Mouse (Mus musculus): ENCODE data around the gene Kank2. TPM values are rescaled to one million over a fixed set of nuclear protein-coding genes. Genes with fewer than 3 reads are reported as not detected.
A peak's percentile ranks its signal among the peaks of the same experiment; 100 is the strongest.

Gene Kank2
- total and polyA plus RNA-seq, 3 experiments = 0.09 to 2.3 (median 0.60) TPM

DNA sequence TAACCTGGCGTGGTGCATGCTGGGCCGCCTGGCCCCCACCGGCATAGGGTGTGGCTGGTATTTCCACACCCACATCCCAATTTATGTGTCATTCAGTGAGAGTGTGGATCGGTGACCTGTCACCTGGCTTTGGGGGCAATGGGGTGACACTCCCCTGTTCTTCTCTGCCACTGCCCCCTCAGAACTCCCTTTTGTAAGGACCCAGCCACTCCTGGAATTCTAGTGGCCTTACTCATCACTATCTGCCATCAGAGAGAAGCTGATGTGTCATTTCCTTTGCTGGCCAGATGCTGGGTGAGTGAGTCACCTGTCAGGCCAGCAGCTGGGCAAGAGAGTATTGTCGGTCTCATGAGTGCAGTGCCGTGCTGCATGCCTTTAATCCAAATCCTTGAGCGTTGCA lies 69.3 kb downstream of the Kank2 start (continued):
- no peak for TF ChIP-seq JUN (IDR thresholded peaks at IDR 0.05; ENCODE audit: insufficient read depth, low read depth, low read length)
- no peak for TF ChIP-seq MAFK (IDR thresholded peaks at IDR 0.05; ENCODE audit: insufficient replicate concordance, low read length)

DNA sequence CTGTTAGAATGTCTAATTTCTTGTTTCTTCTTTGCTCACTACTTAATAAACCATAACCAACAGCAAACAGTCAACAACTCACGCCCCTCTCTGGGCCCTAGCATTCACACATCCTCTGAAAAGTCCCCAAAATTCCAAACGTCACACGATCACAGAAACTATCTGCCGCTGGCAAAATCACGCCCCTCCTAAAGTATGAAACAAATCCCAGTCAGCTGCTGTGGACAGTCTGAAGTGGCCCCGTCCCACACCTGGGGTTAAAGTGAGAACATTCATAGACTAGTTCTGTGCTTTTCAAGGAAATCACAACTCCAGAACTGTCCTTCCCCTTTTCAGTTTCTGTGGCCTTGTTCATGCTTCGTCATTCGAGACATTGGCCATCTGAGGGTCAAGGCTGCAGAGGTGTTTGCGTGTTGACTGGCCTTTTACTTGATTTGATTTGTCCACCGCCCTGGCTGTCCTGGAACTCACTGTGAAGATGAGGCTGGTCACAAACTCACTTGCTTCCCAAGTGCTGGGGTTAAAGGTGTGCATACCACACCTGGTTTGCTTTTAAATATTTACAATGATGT lies 70.2 kb downstream of the Kank2 start:
- Histone ChIP-seq H3K36me3 (replicated peaks in 1 of 2; ENCODE audit: control insufficient read depth in 1 of 2, insufficient read depth in 1 of 2, low read length in 1 of 2) (peaks cover 23 to 75% of the 10 kb centered on the region in 2 experiments), H3K4me3 (replicated peaks in 1 of 3; ENCODE audit: low read depth in 2 of 3, low read length in 2 of 3, poor library complexity in 1 of 3) (no peak overlapping the region)

GRCm38 (mm10) chr9:21726218-21726975 lies 72.1 kb downstream of the Kank2 start:
- H3K9me3 ChIP-seq (replicated peaks; ENCODE audit: low read length) = no peaks in the 10 kb centered on the region
- in situ Hi-C loops (cut with MboI; ENCODE audit: low pct_ligation_motif_present, low pct_unique_long_range_greater_than_20kb, low sequenced_read_pairs) (no loop called here), dilution Hi-C loops (cut with MboI; ENCODE audit: extremely low pct_ligation_motif_present, extremely low pct_unique_long_range_greater_than_20kb, low sequenced_read_pairs) (no loop called here)
- peaks cover 68% of the 10 kb centered on the region for H3K79me2 ChIP-seq (replicated peaks; ENCODE audit: control insufficient read depth, extremely low read depth, insufficient read depth, poor library complexity, severe bottlenecking)
- no peak overlapping the region for H3K4me3 ChIP-seq (replicated peaks in 1 of 3; ENCODE audit: low read depth in 2 of 3, low read length in 2 of 3, poor library complexity in 1 of 3)
- no peak for DNase-seq (ENCODE audit: extremely low read depth)
- no peak overlapping the region for H3K27ac ChIP-seq (ENCODE audit: insufficient read depth, low read depth)
- H3K4me1 ChIP-seq (ENCODE audit: control insufficient read depth in 1 of 2, insufficient read depth in 2 of 2) = peaks cover 12 to 66% of the 10 kb centered on the region in 2 experiments
- peaks cover 6 to 56% of the 10 kb centered on the region in 2 experiments for H3K36me3 ChIP-seq (replicated peaks in 1 of 2; ENCODE audit: control insufficient read depth in 1 of 2, insufficient read depth in 1 of 2, low read length in 1 of 2)
- H3K9ac ChIP-seq (ENCODE audit: insufficient read depth, low read depth) = no peak overlapping the region
- TF ChIP-seq MXI1 (IDR thresholded peaks at IDR 0.05; ENCODE audit: low read depth, low read length) (no peak), BHLHE40 (IDR thresholded peaks at IDR 0.05; ENCODE audit: low read depth, low read length) (no peak), IRF4 (IDR thresholded peaks at IDR 0.05; ENCODE audit: low read depth, low read length) (no peak), MAX (IDR thresholded peaks at IDR 0.05; ENCODE audit: low read length) (no peak), CHD1 (IDR thresholded peaks at IDR 0.05; ENCODE audit: low read depth, low read length) (no peak), RAD21 (IDR thresholded peaks at IDR 0.05; ENCODE audit: low read depth, low read length) (no peak), JUND (conservative IDR thresholded peaks at IDR 0.05; ENCODE audit: low read depth, low read length) (no peak), SIN3A (IDR thresholded peaks at IDR 0.05; ENCODE audit: low read length) (no peak), CHD2 (IDR thresholded peaks at IDR 0.05; ENCODE audit: low read length) (no peak)
- no peaks in the 10 kb centered on the region for H3K27me3 ChIP-seq (replicated peaks)
- no peak overlapping the region for H3K4me2 ChIP-seq (ENCODE audit: insufficient read depth, low read depth, poor library complexity, severe bottlenecking)

More for the DNA sequence above, 70.2 kb downstream of the Kank2 start:
- Histone ChIP-seq H3K79me2 (replicated peaks; ENCODE audit: control insufficient read depth, extremely low read depth, insufficient read depth, poor library complexity, severe bottlenecking) (peaks cover 68% of the 10 kb centered on the region), H3K4me1 (ENCODE audit: control insufficient read depth in 1 of 2, insufficient read depth in 2 of 2) (peaks cover 12 to 49% of the 10 kb centered on the region in 2 experiments), H3K9me3 (replicated peaks; ENCODE audit: low read length) (peaks cover 10% of the 10 kb centered on the region), H3K4me2 (ENCODE audit: insufficient read depth, low read depth, poor library complexity, severe bottlenecking) (peak overlapping the region; percentile 54), H3K27me3 (replicated peaks) (no peaks in the 10 kb centered on the region), H3K9ac (ENCODE audit: insufficient read depth, low read depth) (0 out of 2 replicates have a peak overlapping the region, but pooled peaks have one; percentile 7), H3K27ac (ENCODE audit: insufficient read depth, low read depth) (peak overlapping the region; percentile 43; the same call in 1 of the 2 replicates)
- TF ChIP-seq EP300 (IDR thresholded peaks at IDR 0.05; ENCODE audit: low read length) = peak; percentile 21; the same call in 1 of the 2 replicates
- TF ChIP-seq GABPA (IDR thresholded peaks at IDR 0.05; ENCODE audit: insufficient replicate concordance, low read depth, low read length) = no peak
- TF ChIP-seq MEF2A (IDR thresholded peaks at IDR 0.05; ENCODE audit: borderline replicate concordance, low read depth, low read length) = peak; percentile 52; the same call in 1 of the 2 replicates
- TF ChIP-seq BHLHE40 (IDR thresholded peaks at IDR 0.05; ENCODE audit: low read depth, low read length) = peak; percentile 36
- no peak for TF ChIP-seq MXI1 (IDR thresholded peaks at IDR 0.05; ENCODE audit: low read depth, low read length)
- TF ChIP-seq IRF4 (IDR thresholded peaks at IDR 0.05; ENCODE audit: low read depth, low read length) = peak; percentile 49
- peak; percentile 64; the same call in 1 of the 2 replicates for TF ChIP-seq TCF12 (IDR thresholded peaks at IDR 0.05; ENCODE audit: low read depth, low read length)
- TF ChIP-seq SIN3A (IDR thresholded peaks at IDR 0.05; ENCODE audit: low read length) = peak; percentile 21; the same call in 1 of the 2 replicates
- DNase-seq (ENCODE audit: extremely low read depth) = no peak
- in situ Hi-C loops (cut with MboI; ENCODE audit: low pct_ligation_motif_present, low pct_unique_long_range_greater_than_20kb, low sequenced_read_pairs) = no loop called here
- dilution Hi-C loops (cut with MboI; ENCODE audit: extremely low pct_ligation_motif_present, extremely low pct_unique_long_range_greater_than_20kb, low sequenced_read_pairs) = no loop called here
